Mouse (Mus musculus) liver, adult (tissue): Measurements from ENCODE around the gene Pdcl3.

Experiments
- GATA4 ChIP-seq: IDR thresholded peaks from 2 replicates; pipeline ENCODE4 v1.6.1; 2014; ENCODE audit warnings: mild to moderate bottlenecking, low read length; ENCODE audit not compliant: insufficient replicate concordance

Gene Pdcl3

GRCm38 (mm10) chr1:38985308-38985707, at the start of gene Pdcl3:
TSS of gene Pdcl3 (plus strand) at chr1:38985608.
- no peak for TF ChIP-seq GATA4

- TF ChIP-seq GATA4, result no peak
Measured at GRCm38 (mm10) chr1:38936780-38937179, 48.6 kb upstream of the Pdcl3 start.

GRCm38 (mm10) chr1:38938849-38939248, 46.6 kb upstream of the Pdcl3 start, which contains the start of gene Nms:
TSS of gene Nms (plus strand) at chr1:38939149.
- TF ChIP-seq GATA4, result no peak

- no peak for TF ChIP-seq GATA4
Measured at GRCm38 (mm10) chr1:38939608-38940007, 45.8 kb upstream of the Pdcl3 start.

- TF ChIP-seq GATA4, result no peak
Measured at GRCm38 (mm10) chr1:38956457-38956856, 29.0 kb upstream of the Pdcl3 start.

GRCm38 (mm10) chr1:38969116-38969515, 16.3 kb upstream of the Pdcl3 start:
- TF ChIP-seq GATA4, result no peak

- no peak for TF ChIP-seq GATA4
Measured at GRCm38 (mm10) chr1:38971712-38972111, 13.7 kb upstream of the Pdcl3 start.

- no peak for TF ChIP-seq GATA4
Measured at GRCm38 (mm10) chr1:38972986-38973592, 12.3 kb upstream of the Pdcl3 start.

- TF ChIP-seq GATA4, result no peak
Measured at GRCm38 (mm10) chr1:38979953-38980352, 5.5 kb upstream of the Pdcl3 start.

GRCm38 (mm10) chr1:38983870-38984269, 1.5 kb upstream of the Pdcl3 start:
- TF ChIP-seq GATA4, result no peak

GRCm38 (mm10) chr1:38987080-38987864, 1.9 kb downstream of the Pdcl3 start:
- no peak for TF ChIP-seq GATA4

GRCm38 (mm10) chr1:38987865-38988211, 2.4 kb downstream of the Pdcl3 start:
- TF ChIP-seq GATA4, result no peak

GRCm38 (mm10) chr1:38988357-38988756, 2.9 kb downstream of the Pdcl3 start:
- TF ChIP-seq GATA4, result no peak

- TF ChIP-seq GATA4, result no peak
Measured at GRCm38 (mm10) chr1:38992365-38992764, 7.0 kb downstream of the Pdcl3 start.

- TF ChIP-seq GATA4, result no peak
Measured at GRCm38 (mm10) chr1:39001106-39001505, 15.7 kb downstream of the Pdcl3 start.

GRCm38 (mm10) chr1:39005751-39006354, 20.4 kb downstream of the Pdcl3 start:
- no peak for TF ChIP-seq GATA4
